Mouse (Mus musculus): ENCODE measurements around the gene Exosc9. TPM values are rescaled to one million over a fixed set of nuclear protein-coding genes. Genes with fewer than 3 reads are reported as not detected.
"Not testable (repeated sequence)": the region's sequence is repeated elsewhere in the genome, so short reads cannot be mapped to it uniquely, and the experiment has no call there.

Exosc9 gene
- polyA plus RNA-seq, 1 experiment from 2014 or later, result 69.3 TPM

DNA sequence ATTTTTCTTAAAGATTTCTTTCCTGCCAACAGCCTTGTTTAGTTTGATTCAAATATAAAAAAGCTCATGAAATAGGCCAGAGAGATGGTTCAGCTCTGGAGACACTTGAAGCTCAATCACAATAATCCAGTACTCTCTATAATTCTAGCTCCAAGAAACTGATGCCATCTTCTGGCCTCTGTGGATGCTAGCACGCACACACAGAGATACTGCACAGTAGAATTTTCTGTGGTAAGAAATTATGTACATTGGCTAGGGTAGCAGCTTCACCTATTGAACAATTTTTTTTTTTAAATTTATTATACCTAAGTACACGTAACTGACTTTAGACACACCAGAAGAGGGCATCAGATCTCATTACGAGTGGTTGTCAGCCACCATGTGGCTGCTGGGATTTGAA is 11.3 kb downstream of the Exosc9 start:
- no peak overlapping the region for H3K27ac ChIP-seq
- H3K9ac ChIP-seq, result no peak overlapping the region
- no peak overlapping the region for H3K4me3 ChIP-seq
- H3K4me1 ChIP-seq, result no peaks in the 10 kb centered on the region
- 89% methylated on average over 3 of the region's 3 CpGs for WGBS
- no peaks in the 10 kb centered on the region for H3K27me3 ChIP-seq
- no peak overlapping the region for H3K4me2 ChIP-seq
- H3K9me3 ChIP-seq, result no peaks in the 10 kb centered on the region
- H3K36me3 ChIP-seq, result peaks cover 91% of the 10 kb centered on the region
- ATAC-seq (ENCODE audit: insufficient number of reproducible peaks, insufficient read depth, low FRiP score, low TSS enrichment, low read depth), result no peak

- Histone ChIP-seq H3K4me3 (peak overlapping the region; percentile 91), H3K9ac (peak overlapping the region; percentile 88; the same call in 1 of the 2 replicates), H3K4me1 (peaks cover 21% of the 10 kb centered on the region), H3K27me3 (no peaks in the 10 kb centered on the region), H3K36me3 (peaks cover 49% of the 10 kb centered on the region), H3K4me2 (peak overlapping the region; percentile 84), H3K9me3 (no peaks in the 10 kb centered on the region), H3K27ac (no peak overlapping the region)
- WGBS, result 87% methylated on average over 5 of the region's 5 CpGs
- no peak for ATAC-seq (ENCODE audit: insufficient number of reproducible peaks, insufficient read depth, low FRiP score, low TSS enrichment, low read depth)
Measured at GRCm38 (mm10) chr3:36569836-36570235, 17.4 kb downstream of the Exosc9 start.

- WGBS, result under 1% methylated on average over 46 of the region's 46 CpGs
- peaks cover 21% of the 10 kb centered on the region for H3K4me1 ChIP-seq
- peak overlapping the region; percentile 84 for H3K27ac ChIP-seq
- peaks cover 36% of the 10 kb centered on the region for H3K36me3 ChIP-seq
- H3K4me3 ChIP-seq, result peak overlapping the region; percentile 91
- no peaks in the 10 kb centered on the region for H3K9me3 ChIP-seq
- no peaks in the 10 kb centered on the region for H3K27me3 ChIP-seq
- peak overlapping the region; percentile 88 for H3K9ac ChIP-seq
- peak overlapping the region; percentile 84 for H3K4me2 ChIP-seq
- peak; percentile 34 for ATAC-seq (ENCODE audit: insufficient number of reproducible peaks, insufficient read depth, low FRiP score, low TSS enrichment, low read depth)
Measured at GRCm38 (mm10) chr3:36571361-36571826, 19.0 kb downstream of the Exosc9 start.

DNA sequence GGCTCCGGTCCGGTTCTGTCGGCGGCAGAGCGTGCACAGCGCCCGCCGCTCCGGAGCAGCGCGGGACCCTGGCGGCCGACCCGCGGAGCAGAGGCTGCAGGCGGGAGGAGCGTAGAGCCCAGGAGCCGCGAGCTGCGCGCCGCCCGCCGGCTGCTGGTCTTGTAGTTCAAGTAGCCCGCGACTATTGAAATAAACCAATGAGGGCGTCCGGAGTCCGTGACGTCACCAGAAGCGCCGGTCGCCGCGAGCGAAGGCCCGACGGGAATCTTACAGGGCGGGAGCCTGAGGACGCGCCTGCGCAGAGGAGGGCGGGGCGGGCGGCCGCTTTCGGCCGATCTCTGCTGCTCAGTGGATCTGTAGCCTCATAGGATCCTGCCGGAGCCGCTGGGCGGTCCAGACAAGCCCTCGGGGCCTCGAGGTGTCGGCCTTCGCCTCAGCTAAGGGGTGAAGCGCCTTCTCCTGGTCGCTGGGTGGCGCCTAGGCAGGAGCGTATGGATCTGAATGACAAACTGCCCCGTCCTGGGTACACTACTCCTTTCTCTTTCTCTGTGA is 19.5 kb downstream of the Exosc9 start, which contains the start of gene Ccna2:
Gene Ccna2 (minus strand): TSS at position 324 of the 552 bp plus-strand sequence.
- peak within 1 kb of the TSS; percentile 91 for H3K4me3 ChIP-seq
- peak within 1 kb of the TSS; percentile 84 for H3K27ac ChIP-seq
- H3K4me2 ChIP-seq, result peak within 1 kb of the TSS; percentile 84
- H3K9ac ChIP-seq, result peak within 1 kb of the TSS; percentile 88
- ATAC-seq (ENCODE audit: insufficient number of reproducible peaks, insufficient read depth, low FRiP score, low TSS enrichment, low read depth), result peak; percentile 100
- WGBS, result under 1% methylated on average over 60 of the region's 60 CpGs
- no peaks in the 10 kb centered on the region for H3K27me3 ChIP-seq
- H3K4me1 ChIP-seq, result peaks cover 21% of the 10 kb centered on the region
- no peaks in the 10 kb centered on the region for H3K9me3 ChIP-seq
- H3K36me3 ChIP-seq, result peaks cover 31% of the 10 kb centered on the region

DNA sequence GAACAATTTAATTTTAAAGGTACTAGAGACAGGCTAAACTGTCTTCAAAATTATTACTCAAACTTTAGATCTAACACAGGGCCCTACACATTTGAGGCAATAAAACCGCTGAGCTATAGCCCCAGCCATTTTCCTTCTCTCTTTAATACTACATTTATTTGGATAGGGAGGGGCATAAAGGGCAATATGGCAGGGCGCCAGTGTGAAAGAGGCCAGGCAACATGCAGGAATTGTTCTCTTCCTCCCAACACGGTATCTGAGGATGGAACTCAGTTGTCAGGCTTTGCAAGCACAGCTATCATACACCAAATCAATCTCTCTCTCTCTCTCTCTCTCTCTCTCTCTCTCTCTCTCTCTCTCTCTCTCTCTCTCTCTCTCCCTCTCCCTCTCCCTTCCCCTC is 46.4 kb downstream of the Exosc9 start:
- H3K4me3 ChIP-seq, result no peak overlapping the region
- peaks cover 21% of the 10 kb centered on the region for H3K36me3 ChIP-seq
- H3K4me1 ChIP-seq, result no peaks in the 10 kb centered on the region
- no peak overlapping the region for H3K4me2 ChIP-seq
- no peaks in the 10 kb centered on the region for H3K9me3 ChIP-seq
- H3K9ac ChIP-seq, result no peak overlapping the region
- H3K27me3 ChIP-seq, result no peaks in the 10 kb centered on the region
- no peak for ATAC-seq (ENCODE audit: insufficient number of reproducible peaks, insufficient read depth, low FRiP score, low TSS enrichment, low read depth)
- 75% methylated on average over 3 of the region's 3 CpGs for WGBS
- no peak overlapping the region for H3K27ac ChIP-seq

- ATAC-seq (ENCODE audit: insufficient number of reproducible peaks, insufficient read depth, low FRiP score, low TSS enrichment, low read depth); H3K27ac ChIP-seq; H3K4me2 ChIP-seq; H3K4me3 ChIP-seq; H3K4me1 ChIP-seq; H3K9me3 ChIP-seq; H3K9ac ChIP-seq; H3K27me3 ChIP-seq: not testable (repeated sequence)
- 90% methylated on average over 9 of the region's 9 CpGs for WGBS
- H3K36me3 ChIP-seq, result peaks cover 20% of the 10 kb centered on the region
Measured at GRCm38 (mm10) chr3:36599773-36600172, 47.4 kb downstream of the Exosc9 start.

DNA sequence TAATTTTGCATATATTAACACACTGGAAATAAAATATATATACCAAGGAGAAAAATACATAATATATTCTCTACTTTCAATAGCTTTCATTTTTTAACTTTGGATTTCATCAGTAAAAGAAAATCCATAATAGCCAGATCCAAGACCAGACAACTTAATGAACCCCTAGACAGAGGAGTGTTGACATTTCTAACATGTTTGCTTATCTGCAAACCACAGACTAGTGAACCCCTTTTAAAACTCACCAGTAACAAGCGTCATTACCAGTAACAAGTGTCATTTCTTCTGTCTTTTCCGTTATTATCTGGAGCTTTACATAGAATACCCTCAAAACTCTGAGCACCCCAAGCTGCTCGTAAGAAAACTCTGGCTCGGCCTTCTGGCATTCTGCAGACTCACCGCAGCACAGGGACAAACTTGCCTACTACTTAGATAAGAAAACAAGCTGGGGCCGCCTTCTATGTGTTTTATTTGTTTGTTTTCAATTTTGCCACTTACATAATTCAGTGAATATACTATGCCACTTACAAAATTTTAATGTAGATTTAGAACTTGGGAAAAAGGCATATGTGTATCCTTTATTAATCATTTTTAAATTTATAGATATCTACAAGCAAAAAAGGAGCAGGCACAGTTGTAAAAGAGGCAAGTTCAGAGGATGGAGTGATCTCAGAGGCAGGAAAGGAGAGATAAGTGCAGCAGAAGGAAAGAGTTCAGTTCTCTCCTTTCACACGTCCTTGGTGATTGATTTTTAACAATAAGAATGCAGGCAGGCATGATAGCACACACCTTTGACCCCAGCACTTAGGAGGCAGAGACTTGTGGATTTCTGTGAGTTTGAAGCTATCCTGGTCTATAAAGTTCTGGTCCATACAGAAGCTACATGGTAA is 53.7 kb downstream of the Exosc9 start:
- H3K4me3 ChIP-seq, result no peak overlapping the region
- H3K9ac ChIP-seq, result no peak overlapping the region
- no peak for ATAC-seq (ENCODE audit: insufficient number of reproducible peaks, insufficient read depth, low FRiP score, low TSS enrichment, low read depth)
- WGBS, result 83% methylated on average over 7 of the region's 7 CpGs
- H3K4me1 ChIP-seq, result no peaks in the 10 kb centered on the region
- H3K27ac ChIP-seq, result no peak overlapping the region
- H3K9me3 ChIP-seq, result no peaks in the 10 kb centered on the region
- no peak overlapping the region for H3K4me2 ChIP-seq
- peaks cover 9% of the 10 kb centered on the region for H3K36me3 ChIP-seq
- no peaks in the 10 kb centered on the region for H3K27me3 ChIP-seq

GRCm38 (mm10) chr3:36612687-36613086 is 60.3 kb downstream of the Exosc9 start:
- H3K9ac ChIP-seq, result peak overlapping the region; percentile 87
- peak overlapping the region; percentile 68 for H3K4me2 ChIP-seq
- H3K4me3 ChIP-seq, result peak overlapping the region; percentile 73
- H3K27ac ChIP-seq, result peak overlapping the region; percentile 66
- ATAC-seq (ENCODE audit: insufficient number of reproducible peaks, insufficient read depth, low FRiP score, low TSS enrichment, low read depth), result 0 out of 2 replicates have a peak, but pooled peaks have one; percentile 6
- peaks cover 9% of the 10 kb centered on the region; the same call in 1 of the 2 replicates for H3K4me1 ChIP-seq
- no peaks in the 10 kb centered on the region for H3K27me3 ChIP-seq
- H3K36me3 ChIP-seq, result no peaks in the 10 kb centered on the region
- H3K9me3 ChIP-seq, result no peaks in the 10 kb centered on the region
- 6% methylated on average over 6 of the region's 6 CpGs for WGBS

GRCm38 (mm10) chr3:36613202-36613907 is 60.9 kb downstream of the Exosc9 start, which contains the start of gene Bbs7:
Gene Bbs7, minus strand, starts transcription at chr3:36613477.
- Histone ChIP-seq H3K4me1 (peaks cover 9% of the 10 kb centered on the region; the same call in 1 of the 2 replicates), H3K9me3 (no peaks in the 10 kb centered on the region), H3K4me2 (peak within 1 kb of the TSS; percentile 68), H3K36me3 (no peaks in the 10 kb centered on the region), H3K27ac (peak within 1 kb of the TSS; percentile 66), H3K4me3 (peak within 1 kb of the TSS; percentile 73), H3K9ac (peak within 1 kb of the TSS; percentile 87), H3K27me3 (no peaks in the 10 kb centered on the region)
- WGBS, result 4% methylated on average over 37 of the region's 38 CpGs
- ATAC-seq (ENCODE audit: insufficient number of reproducible peaks, insufficient read depth, low FRiP score, low TSS enrichment, low read depth), result peak; percentile 100

- 75% methylated on average over 5 of the region's 5 CpGs for WGBS
- Histone ChIP-seq H3K4me1 (peaks cover 9% of the 10 kb centered on the region; the same call in 1 of the 2 replicates), H3K27me3 (no peaks in the 10 kb centered on the region), H3K4me2 (peak overlapping the region; percentile 68), H3K27ac (no peak overlapping the region), H3K9ac (no peak overlapping the region; the same call in 1 of the 2 replicates), H3K4me3 (no peak overlapping the region), H3K36me3 (no peaks in the 10 kb centered on the region), H3K9me3 (no peaks in the 10 kb centered on the region)
- ATAC-seq (ENCODE audit: insufficient number of reproducible peaks, insufficient read depth, low FRiP score, low TSS enrichment, low read depth), result no peak
Measured at GRCm38 (mm10) chr3:36613908-36614255, 61.5 kb downstream of the Exosc9 start.

All from embryonic facial prominence, embryonic 13.5 days (tissue).